Comparison of ENCODE assay signal across 8 mouse cellular contexts in the genomic region with DNA sequence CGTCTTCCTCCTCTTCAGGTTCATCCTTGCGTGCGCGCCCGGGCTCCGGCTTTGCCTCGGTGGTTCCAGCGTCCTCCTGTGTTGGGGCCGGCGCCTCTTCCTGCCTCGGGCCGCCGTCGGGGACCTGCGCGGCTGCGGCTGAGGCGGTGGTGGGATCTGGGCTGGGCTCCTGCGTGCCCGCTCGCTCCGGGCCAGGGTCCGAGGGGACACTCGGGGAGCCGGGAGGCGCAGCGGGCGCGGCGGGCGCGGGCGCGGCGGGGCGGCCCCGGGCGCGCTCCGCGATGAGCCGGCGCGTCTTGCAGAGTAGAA. TPM values are rescaled to one million over a fixed set of nuclear protein-coding genes. Genes with fewer than 3 reads are reported as not detected.
DNase-seq lines count a peak whose midpoint lies in the region; ATAC-seq and TF ChIP-seq lines count a peak whose summit lies in the region.

No protein-coding gene starts in this region.

- H3K9ac ChIP-seq in kidney, embryonic 15.5 days, result peak overlapping the region; percentile 67
- peak overlapping the region; percentile 83 for H3K9ac ChIP-seq in forebrain, postnatal 0 days

- no peak for TF ChIP-seq POLR2A in cortical plate, adult 2 months (IDR thresholded peaks at IDR 0.05; ENCODE audit: extremely low read depth, insufficient read depth, low read length)

- TF ChIP-seq CTCF in cortical plate, adult 2 months (IDR thresholded peaks at IDR 0.05; ENCODE audit: extremely low read depth, insufficient read depth, low read length), result no peak
- TF ChIP-seq CTCF in forebrain, postnatal 0 days (IDR thresholded peaks at IDR 0.05; ENCODE audit: low read depth), result no peak

- no peak for DNase-seq in kidney, adult 9 months
- DNase-seq in forebrain, postnatal 0 days, result peak; percentile 26
- DNase-seq in midbrain, embryonic 10.5 days (ENCODE audit: low spot score), result peak; percentile 49
- DNase-seq in adrenal gland, adult 2 months, result no peak
- no peak for DNase-seq in spleen, postnatal 36 days (ENCODE audit: low spot score in 2 of 2)
- DNase-seq in urinary bladder, postnatal 4 days (ENCODE audit: low spot score in 2 of 2), result no peak

- no peak overlapping the region for H3K27ac ChIP-seq in kidney, embryonic 15.5 days
- peak overlapping the region; percentile 30 for H3K27ac ChIP-seq in cortical plate, adult 2 months (ENCODE audit: insufficient read depth, low read length)
- peak overlapping the region; percentile 87 for H3K27ac ChIP-seq in forebrain, postnatal 0 days (ENCODE audit: low read depth, low read length)
- peak overlapping the region; percentile 84 for H3K27ac ChIP-seq in midbrain, embryonic 10.5 days (replicated peaks)

- no peaks in the 10 kb centered on the region for H3K9me3 ChIP-seq in kidney, embryonic 15.5 days (replicated peaks)
- H3K9me3 ChIP-seq in forebrain, postnatal 0 days (ENCODE audit: low read length), result no peaks in the 10 kb centered on the region
- H3K9me3 ChIP-seq in midbrain, embryonic 10.5 days (replicated peaks), result no peaks in the 10 kb centered on the region

- 0% methylated on average over 43 of the region's 44 CpGs for WGBS in kidney, embryonic 15.5 days
- under 1% methylated on average over 27 of the region's 44 CpGs for WGBS in forebrain, postnatal 0 days
- WGBS in midbrain, embryonic 10.5 days, result under 1% methylated on average over 44 of the region's 44 CpGs

- peak overlapping the region; percentile 73 for H3K4me3 ChIP-seq in kidney, embryonic 15.5 days (replicated peaks)
- H3K4me3 ChIP-seq in cortical plate, adult 2 months (ENCODE audit: insufficient read depth, low read length), result peak overlapping the region; percentile 89
- H3K4me3 ChIP-seq in forebrain, postnatal 0 days (ENCODE audit: low read depth, low read length), result peak overlapping the region; percentile 59
- H3K4me3 ChIP-seq in midbrain, embryonic 10.5 days, result peak overlapping the region; percentile 92

- peaks cover 41% of the 10 kb centered on the region for H3K4me1 ChIP-seq in kidney, embryonic 15.5 days
- H3K4me1 ChIP-seq in cortical plate, adult 2 months (ENCODE audit: control insufficient read depth, insufficient read depth, low read length), result peaks cover 6% of the 10 kb centered on the region; the same call in 1 of the 2 replicates
- peaks cover 23% of the 10 kb centered on the region for H3K4me1 ChIP-seq in forebrain, postnatal 0 days (ENCODE audit: insufficient read depth)
- peaks cover 54% of the 10 kb centered on the region for H3K4me1 ChIP-seq in midbrain, embryonic 10.5 days

- H3K27me3 ChIP-seq in kidney, embryonic 15.5 days, result peaks cover 68% of the 10 kb centered on the region
- no peaks in the 10 kb centered on the region for H3K27me3 ChIP-seq in forebrain, postnatal 0 days (ENCODE audit: insufficient read depth, low read length)
- H3K27me3 ChIP-seq in midbrain, embryonic 10.5 days (ENCODE audit: low read depth, poor library complexity, severe bottlenecking), result peaks cover 70% of the 10 kb centered on the region

- ATAC-seq in kidney, embryonic 15.5 days (replicated peaks; ENCODE audit: low FRiP score), result no peak; the same call in 1 of the 2 replicates
- ATAC-seq in forebrain, postnatal 0 days, result no peak; the same call in 1 of the 2 replicates

- H3K4me2 ChIP-seq in kidney, embryonic 15.5 days, result peak overlapping the region; percentile 99
- H3K4me2 ChIP-seq in forebrain, postnatal 0 days (ENCODE audit: low read depth), result peak overlapping the region; percentile 94

- H3K36me3 ChIP-seq in kidney, embryonic 15.5 days, result no peaks in the 10 kb centered on the region
- no peaks in the 10 kb centered on the region for H3K36me3 ChIP-seq in forebrain, postnatal 0 days (ENCODE audit: insufficient read depth)
- 0 out of 2 replicates have a peak, but pooled peaks cover 4% of the 10 kb centered on the region for H3K36me3 ChIP-seq in midbrain, embryonic 10.5 days

RNA-seq across cellular contexts. Expression of a gene that starts 1.2 kb away (rescaled TPM):
- 1.2 and 1.4 TPM in 2 replicates for polyA plus RNA-seq in kidney, embryonic 15.5 days (2015; fragmentation: Nextera tagmentation; extraction: Ambion mirVana)
- polyA plus RNA-seq in cortical plate, adult 2 months (2012; rRNA removed), result 62.4 and 65.4 TPM in 2 replicates
- total RNA-seq in forebrain, postnatal 0 days (2014; rRNA removed), result 35.2 and 46.6 TPM in 2 replicates
- polyA plus RNA-seq in forebrain, postnatal 0 days (2015; fragmentation: Nextera tagmentation; extraction: Ambion mirVana), result 10.7 and 15.2 TPM in 2 replicates
- polyA plus RNA-seq in midbrain, embryonic 10.5 days (2016; fragmentation: Nextera tagmentation; extraction: Ambion mirVana), result 4.3 and 6.9 TPM in 2 replicates
- 1 to 10 TPM; 2.5 to 3.2 TPM for total RNA-seq in adrenal gland, adult 2 months (2021)
- 4.2 and 4.5 TPM in 2 replicates for polyA plus RNA-seq in adrenal gland, adult 2 months (2012; rRNA removed)

RNA-seq across cellular contexts. Expression of a gene that starts 40.6 kb away (rescaled TPM):
- 57.5 and 59.8 TPM in 2 replicates for polyA plus RNA-seq in kidney, embryonic 15.5 days (2015; fragmentation: Nextera tagmentation; extraction: Ambion mirVana)
- 50.2 and 55.1 TPM in 2 replicates for polyA plus RNA-seq in cortical plate, adult 2 months (2012; rRNA removed)
- total RNA-seq in forebrain, postnatal 0 days (2014; rRNA removed), result 16.5 and 28.6 TPM in 2 replicates
- 37.0 and 43.1 TPM in 2 replicates for polyA plus RNA-seq in forebrain, postnatal 0 days (2015; fragmentation: Nextera tagmentation; extraction: Ambion mirVana)
- polyA plus RNA-seq in midbrain, embryonic 10.5 days (2016; fragmentation: Nextera tagmentation; extraction: Ambion mirVana), result 23.1 and 24.3 TPM in 2 replicates
- 10 to 100 TPM; 64.9 to 66.3 TPM for total RNA-seq in adrenal gland, adult 2 months (2021)
- 184 and 303 TPM in 2 replicates for polyA plus RNA-seq in adrenal gland, adult 2 months (2012; rRNA removed)

Comparison
In these comparisons a context has a peak if more than half of its experiments do, and no peak if none do; other contexts are left out.
1. DNase-seq: peak in forebrain, postnatal 0 days (single experiment) and midbrain, embryonic 10.5 days (single experiment); none in kidney, adult 9 months (single experiment), adrenal gland, adult 2 months (single experiment), spleen, postnatal 36 days (0 of 2) and urinary bladder, postnatal 4 days (0 of 2).
2. Peak in every context shown above with its lines, with median percentiles within 50 percentile points of each other: H3K4me3 ChIP-seq.